Mouse (Mus musculus) left cerebral cortex, adult 2 months (tissue): ENCODE results near the gene Lyl1. TPM values are rescaled to one million over a fixed set of nuclear protein-coding genes. Genes with fewer than 3 reads are reported as not detected.
A peak's percentile ranks its signal among the peaks of the same experiment; 100 is the strongest.

Experiments
- DNase-seq, 2 experiments: peaks; one replicate each; pipeline ENCODE4 v3.0.0; 2021 to 2022; ENCODE audit warnings: low spot score in 2 of 2, mixed read lengths in 1 of 2; ENCODE audit errors: extremely low spot score in 1 of 2
- H3K27ac ChIP-seq: fragments of 200-600 bp; 2 replicates; pipeline ENCODE4 v1.8.1; 2022
- H3K4me3 ChIP-seq: fragments of 200-600 bp; 2 replicates; pipeline ENCODE4 v1.8.1; 2022
- CTCF ChIP-seq: fragments of 200-600 bp; IDR thresholded peaks from 2 replicates; pipeline ENCODE4 v1.8.1; 2022; ENCODE audit warnings: antibody characterized with exemption, mild to moderate bottlenecking, moderate library complexity
- intact Hi-C: fragments of 180-260 bp; cut with DNase I; formaldehyde crosslinking; loops from one replicate; pipeline ENCODE4 v1.15.1; 2025
- total RNA-seq, 2 experiments: library from RNA; stranded (reverse); gene quantifications; 2 replicates each; pipeline ENCODE4 v1.2.3; 2021

The Lyl1 gene
- total RNA-seq, 2 experiments from 2014 or later = 1.6 to 2.6 TPM

DNA sequence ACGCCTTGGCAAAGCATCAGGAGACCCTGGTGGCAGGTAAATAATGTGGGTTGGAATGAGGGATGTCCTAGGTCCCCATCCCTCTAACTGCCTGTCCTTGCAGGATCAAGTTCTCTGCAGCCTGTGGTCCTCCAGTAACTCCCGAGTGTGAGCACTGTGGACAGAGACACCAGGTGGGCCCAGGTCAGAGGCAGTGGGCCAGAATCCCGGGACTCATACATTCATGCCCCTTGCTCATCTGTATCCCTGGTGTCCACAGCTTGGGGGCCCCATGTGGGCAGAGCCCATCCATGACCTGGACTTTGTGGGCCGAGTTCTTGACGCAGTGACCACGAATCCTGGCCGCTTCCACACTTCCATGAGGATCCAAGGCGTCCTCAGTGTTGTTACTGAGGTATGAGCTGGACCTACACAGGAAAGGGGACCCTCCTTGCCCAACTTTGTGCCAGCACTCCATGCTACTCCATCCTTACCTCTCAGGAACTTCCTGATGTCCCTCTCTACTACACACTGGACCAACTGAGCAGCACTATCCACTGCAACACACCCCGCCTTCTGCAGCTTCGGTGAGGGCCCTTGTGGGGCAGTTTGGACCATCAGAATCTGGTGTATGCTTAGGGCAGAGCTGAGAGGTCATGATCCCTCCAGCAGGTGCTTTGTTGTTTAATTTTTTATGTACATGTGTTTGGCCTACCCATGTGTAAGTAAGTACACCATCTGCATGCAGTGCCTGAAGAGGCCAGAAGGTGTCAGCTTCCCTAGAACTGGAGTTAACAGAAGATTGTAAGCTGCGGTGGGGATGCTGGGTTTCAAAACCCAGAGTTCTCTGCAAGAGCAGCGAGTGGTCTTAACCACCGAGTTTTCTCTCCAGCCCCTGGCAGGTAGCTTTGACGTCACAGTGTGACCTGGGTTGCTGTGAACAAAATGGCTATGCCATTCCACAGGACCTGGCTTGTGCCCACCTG, 3.8 kb upstream of the Lyl1 start:
- H3K27ac ChIP-seq = no peak overlapping the region
- intact Hi-C loops = loop anchor here (2.0 kb wide), 1 partner anchor 115 kb away; no protein-coding TSS in a partner anchor
- peak; percentile 66 for TF ChIP-seq CTCF
- no peak overlapping the region for H3K4me3 ChIP-seq
- DNase-seq = no peak

DNA sequence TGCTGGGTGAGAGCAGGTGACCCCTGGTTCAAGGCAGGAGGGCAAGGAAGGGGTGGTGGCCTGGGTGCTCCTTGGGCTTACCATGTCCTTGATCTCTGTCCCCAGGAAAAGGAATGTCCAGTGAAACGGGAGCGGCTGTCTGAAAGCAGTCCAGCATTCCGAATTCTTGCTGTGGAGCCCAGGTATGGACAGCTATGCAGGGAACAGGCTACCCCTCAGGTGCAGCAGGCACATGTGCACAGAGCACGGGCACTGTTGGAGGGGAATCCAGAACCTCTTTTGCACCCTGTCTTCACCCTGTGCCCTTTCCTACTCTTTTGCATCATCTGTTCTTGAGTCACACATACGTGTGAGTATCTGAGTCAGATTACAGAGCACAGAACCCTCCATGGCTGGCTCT, 3.0 kb upstream of the Lyl1 start:
- no peak overlapping the region for H3K4me3 ChIP-seq
- intact Hi-C loops = loop anchor here (2.0 kb wide), 1 partner anchor 115 kb away; no protein-coding TSS in a partner anchor
- no peak for TF ChIP-seq CTCF
- no peak overlapping the region for H3K27ac ChIP-seq
- DNase-seq = no peak

DNA sequence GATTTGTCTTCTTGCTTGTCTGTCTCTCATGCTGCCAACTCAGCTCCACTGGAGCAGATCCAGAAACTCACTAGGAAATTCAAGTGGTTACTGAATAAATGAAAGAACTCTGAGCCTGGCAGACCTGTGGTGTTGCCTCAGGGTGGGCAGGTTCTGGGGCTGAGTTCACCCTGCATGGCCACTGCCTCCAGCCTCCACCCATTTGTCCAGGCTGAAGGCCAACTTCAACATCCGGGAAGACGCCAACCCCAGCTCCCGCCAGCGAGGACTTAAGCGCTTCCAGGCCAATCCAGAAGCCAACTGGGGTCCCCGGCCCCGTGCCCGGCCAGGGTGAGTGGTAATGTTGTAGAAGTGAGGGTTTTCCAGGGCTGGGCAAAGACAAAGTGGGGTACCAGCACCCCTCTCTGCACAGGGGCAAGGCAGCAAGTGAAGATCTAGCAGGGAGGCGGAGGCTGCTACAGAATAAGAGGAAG, 2.3 kb upstream of the Lyl1 start:
- Histone ChIP-seq H3K27ac (peak overlapping the region; percentile 75; the same call in 1 of the 2 replicates), H3K4me3 (no peak overlapping the region)
- no peak for DNase-seq
- intact Hi-C loops = loop anchor here (2.0 kb wide), 1 partner anchor 114 kb away; no protein-coding TSS in a partner anchor
- TF ChIP-seq CTCF = no peak

DNA sequence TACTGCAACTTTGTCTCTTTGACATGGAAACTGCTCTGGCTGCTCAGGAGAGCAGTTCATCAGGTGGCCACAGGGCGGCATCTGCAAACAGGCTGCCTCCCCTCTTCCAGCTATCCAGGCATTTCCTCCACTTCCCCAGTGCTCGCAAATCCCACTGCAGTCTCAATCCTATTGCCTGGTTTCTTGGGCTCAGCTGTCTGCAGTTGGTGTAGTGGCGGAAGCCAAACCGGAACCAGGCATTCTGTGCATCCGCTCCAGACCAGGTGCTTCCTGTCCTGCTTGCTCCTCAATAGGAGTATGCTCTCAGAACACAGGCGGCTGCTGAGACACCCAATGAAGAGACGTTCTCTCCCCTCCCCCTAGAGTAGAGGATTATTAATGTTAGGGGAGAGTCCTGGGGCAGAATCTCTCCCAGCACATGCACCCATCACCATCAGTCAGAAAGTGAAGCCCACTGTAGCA, 1.4 kb upstream of the Lyl1 start:
- peak in 1 of 2 experiments; percentile 49 for DNase-seq
- Histone ChIP-seq H3K4me3 (no peak overlapping the region), H3K27ac (peak overlapping the region; percentile 75; the same call in 1 of the 2 replicates)
- TF ChIP-seq CTCF = peak; percentile 78
- intact Hi-C loops = loop anchor here (2.0 kb wide), 1 partner anchor 113 kb away; no protein-coding TSS in a partner anchor

DNA sequence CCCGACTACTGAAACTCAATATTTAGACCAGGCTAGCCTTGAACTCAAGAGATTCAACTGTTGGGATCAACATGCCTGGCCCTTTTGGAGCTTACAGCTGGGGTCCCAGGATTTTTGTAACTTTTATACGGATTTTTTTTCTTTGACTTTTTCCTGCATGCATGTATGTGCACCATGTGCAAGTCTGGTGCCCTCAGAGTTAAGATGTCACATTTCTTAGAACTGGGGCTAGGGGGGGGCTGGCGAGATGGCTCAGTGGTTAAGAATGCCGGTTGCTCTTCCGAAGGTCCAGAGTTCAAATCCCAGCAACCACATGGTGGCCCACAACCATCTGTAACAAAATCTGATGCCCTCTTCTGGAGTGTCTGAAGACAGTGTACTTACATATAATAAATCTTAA, 731 bp upstream of the Lyl1 start:
- no peak for TF ChIP-seq CTCF
- intact Hi-C loops = no loop called here

DNA sequence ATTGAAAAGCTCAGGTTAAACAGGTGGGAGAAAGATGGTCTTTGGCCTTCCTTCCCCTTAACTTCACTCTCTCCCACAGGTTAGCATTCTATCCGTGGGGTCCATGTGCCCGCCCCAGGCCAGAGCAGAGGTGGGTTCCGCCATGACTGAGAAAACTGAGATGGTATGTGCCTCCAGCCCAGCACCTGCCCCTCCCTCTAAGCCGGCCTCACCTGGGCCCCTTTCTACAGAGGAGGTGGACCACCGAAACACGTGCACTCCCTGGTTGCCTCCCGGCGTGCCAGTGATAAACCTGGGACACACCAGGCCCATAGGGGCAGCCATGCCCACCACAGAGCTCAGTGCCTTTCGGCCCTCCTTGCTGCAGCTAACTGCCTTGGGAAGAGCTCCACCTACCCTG, 1.3 kb downstream of the Lyl1 start:
- intact Hi-C loops = no loop called here
- TF ChIP-seq CTCF = no peak
- peak overlapping the region; percentile 82 for H3K27ac ChIP-seq
- H3K4me3 ChIP-seq = no peak overlapping the region
- DNase-seq = no peak

More for the DNA sequence above, 731 bp upstream of the Lyl1 start:
- DNase-seq = no peak
- Histone ChIP-seq H3K4me3 (no peak overlapping the region), H3K27ac (peak overlapping the region; percentile 1; the same call in 1 of the 2 replicates)

DNA sequence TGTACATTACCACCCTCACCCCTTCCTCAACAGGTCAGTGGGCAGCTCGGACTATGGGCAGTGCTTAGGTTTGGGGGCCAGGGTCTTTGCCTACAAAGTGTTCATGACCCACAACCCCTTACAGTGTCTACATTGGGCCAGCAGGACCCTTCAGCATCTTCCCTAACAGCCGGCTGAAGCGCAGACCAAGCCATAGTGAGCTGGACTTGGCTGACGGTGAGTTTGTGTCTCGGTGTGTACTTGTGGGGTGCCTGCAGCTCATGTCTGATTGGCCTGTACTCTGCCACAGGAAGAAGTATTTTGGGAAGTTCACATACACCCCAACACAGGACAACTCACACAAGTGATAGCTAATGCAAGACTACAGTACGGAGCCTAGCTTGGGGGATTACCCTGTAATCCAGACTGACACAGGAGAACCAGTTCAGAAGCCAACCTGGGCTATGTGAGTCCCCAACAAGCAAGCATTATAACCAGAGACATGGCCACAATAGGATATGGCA, 1.8 kb downstream of the Lyl1 start:
- intact Hi-C loops = no loop called here
- Histone ChIP-seq H3K4me3 (no peak overlapping the region), H3K27ac (peak overlapping the region; percentile 82)
- no peak for DNase-seq
- TF ChIP-seq CTCF = no peak

DNA sequence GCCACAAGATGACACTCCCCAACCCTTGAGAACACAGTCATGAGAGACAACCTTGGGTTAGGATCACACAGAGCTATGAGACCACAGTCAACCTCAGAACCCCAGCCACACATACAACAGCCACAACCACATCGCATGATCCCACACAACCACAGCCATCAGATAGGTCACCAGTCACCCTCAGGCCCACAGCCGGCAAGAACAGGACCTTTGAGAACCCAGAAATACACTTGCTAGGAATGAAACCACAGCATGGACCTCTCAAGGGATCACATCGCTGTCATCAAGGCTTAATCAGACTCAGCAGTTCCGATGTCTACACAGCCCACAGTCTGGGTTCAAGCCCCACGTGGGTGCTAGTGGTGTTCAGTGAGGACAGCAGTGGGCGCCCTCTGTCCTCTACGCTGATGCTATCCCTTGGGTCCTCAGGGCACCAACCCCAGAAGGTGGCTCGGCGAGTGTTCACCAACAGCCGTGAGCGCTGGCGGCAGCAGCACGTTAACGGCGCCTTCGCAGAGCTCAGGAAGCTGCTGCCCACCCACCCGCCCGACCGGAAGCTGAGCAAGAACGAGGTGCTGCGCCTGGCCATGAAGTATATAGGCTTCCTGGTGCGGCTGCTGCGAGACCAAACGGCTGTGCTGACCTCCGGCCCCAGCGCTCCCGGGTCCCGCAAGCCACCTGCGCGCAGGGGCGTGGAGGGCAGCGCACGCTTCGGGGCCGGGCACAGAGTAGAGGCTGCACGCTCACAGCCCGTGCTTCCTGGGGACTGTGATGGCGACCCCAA, 2.4 kb downstream of the Lyl1 start:
- peak overlapping the region; percentile 81 for H3K27ac ChIP-seq
- no peak for DNase-seq

DNA sequence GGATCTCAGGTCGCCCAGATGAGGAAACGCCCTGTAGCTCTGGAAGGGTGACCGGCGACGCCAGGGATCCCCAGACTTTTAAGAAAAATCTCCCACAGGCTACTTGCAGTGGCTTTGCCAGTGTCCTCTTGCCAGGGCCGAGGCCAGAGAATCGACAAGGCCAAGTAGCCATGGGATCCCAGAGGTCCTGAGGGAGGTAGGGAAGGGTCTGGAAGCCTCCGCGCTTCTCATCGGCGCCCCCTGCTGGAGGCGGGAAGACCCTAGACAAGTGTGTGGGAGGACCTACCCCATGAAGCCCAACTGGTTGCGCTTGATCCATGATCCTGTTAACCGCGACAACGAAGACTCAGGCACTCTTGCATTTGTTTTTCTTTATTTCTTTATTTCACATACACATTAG, 3.1 kb downstream of the Lyl1 start:
- Histone ChIP-seq H3K4me3 (peak overlapping the region; percentile 17; the same call in 1 of the 2 replicates), H3K27ac (peak overlapping the region; percentile 81)
- intact Hi-C loops = no loop called here
- peak; percentile 73 for TF ChIP-seq CTCF
- DNase-seq = peak; percentile 57 to 69

More for the DNA sequence above, 2.4 kb downstream of the Lyl1 start:
- TF ChIP-seq CTCF = no peak
- intact Hi-C loops = no loop called here
- H3K4me3 ChIP-seq = peak overlapping the region; percentile 17; the same call in 1 of the 2 replicates

DNA sequence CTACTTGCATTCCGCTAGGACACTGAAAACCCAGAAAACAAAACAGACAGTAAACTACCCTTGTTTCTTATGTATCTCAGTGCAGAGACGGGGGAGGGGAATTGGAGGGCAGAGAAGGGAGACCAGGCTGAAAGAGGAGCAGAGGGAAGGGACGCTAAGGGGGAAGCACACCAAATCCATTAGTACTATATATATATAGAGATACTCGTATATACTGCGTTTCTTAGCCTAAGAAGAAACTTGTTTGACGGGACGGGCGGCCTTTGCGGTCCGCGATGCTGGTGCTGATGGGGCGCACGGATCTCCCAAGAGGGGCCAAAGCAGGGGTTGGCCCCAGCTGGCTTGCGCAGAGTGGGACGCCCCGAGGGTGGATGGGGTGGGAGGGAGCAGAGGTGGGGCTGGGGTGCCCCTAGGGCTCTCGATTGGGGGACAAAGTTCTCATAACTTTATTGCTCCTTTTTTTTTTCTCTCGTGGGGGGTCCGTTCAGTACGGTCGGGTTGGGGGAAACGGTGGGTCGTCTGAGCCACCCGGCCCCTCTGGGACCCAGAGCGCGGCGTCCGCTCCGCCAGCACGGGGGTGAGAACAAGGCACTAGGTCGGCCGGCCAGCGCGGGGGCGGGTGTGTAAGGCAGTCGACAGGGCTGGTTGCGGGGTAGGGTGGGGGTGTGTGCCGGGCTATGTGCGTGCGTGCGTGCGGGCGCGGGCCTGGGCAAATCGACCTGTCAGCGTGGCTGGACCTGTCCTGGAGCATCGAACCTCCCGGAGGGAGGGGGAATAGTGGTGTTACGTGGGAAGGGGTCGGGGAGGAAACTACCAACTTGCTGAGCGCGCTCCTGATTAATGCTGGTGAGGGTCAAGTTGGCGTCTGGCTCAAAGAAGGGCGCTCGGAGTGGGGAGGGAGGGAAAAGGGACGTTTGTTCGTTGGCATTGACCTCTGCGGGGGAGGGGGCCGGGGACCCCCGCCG, 3.9 kb downstream of the Lyl1 start:
- H3K4me3 ChIP-seq = peak overlapping the region; percentile 29; the same call in 1 of the 2 replicates
- H3K27ac ChIP-seq = peak overlapping the region; percentile 74
- TF ChIP-seq CTCF = no peak
- intact Hi-C loops = no loop called here
- DNase-seq = no peak
